Mouse (Mus musculus) embryonic facial prominence, embryonic 14.5 days (tissue): Measurements from ENCODE around the gene Skint6. TPM values are rescaled to one million over a fixed set of nuclear protein-coding genes. Genes with fewer than 3 reads are reported as not detected.

Experiments used
- ATAC-seq: fragments of 200-750 bp; cut with Nextera tagmentation; 2 replicates; pipeline ENCODE4 v1.8.0; 2017; ENCODE audit warnings: low read depth, moderate number of reproducible peaks, moderate TSS enrichment
- DNase-seq: peaks from one replicate; pipeline ENCODE4 v3.0.0-alpha.2; 2015; ENCODE audit warnings: low spot score
- H3K27ac ChIP-seq: fragments of 300-500 bp; sonication (generic); replicated peaks from 2 replicates; pipeline ENCODE4 v1.5.1; 2014; ENCODE audit warnings: low read depth, mild to moderate bottlenecking, low read length, moderate library complexity
- H3K27me3 ChIP-seq: fragments of 300-500 bp; sonication (generic); replicated peaks from 2 replicates; pipeline ENCODE4 v1.6.1; 2014; ENCODE audit warnings: low read length; ENCODE audit not compliant: control insufficient read depth, insufficient read depth
- H3K36me3 ChIP-seq: fragments of 300-500 bp; sonication (generic); 2 replicates; pipeline ENCODE4 v1.6.1; 2014; ENCODE audit warnings: low read length, mixed read lengths; ENCODE audit not compliant: control insufficient read depth, insufficient read depth
- H3K4me1 ChIP-seq: fragments of 300-500 bp; sonication (generic); 2 replicates; pipeline ENCODE4 v1.6.1; 2014; ENCODE audit warnings: antibody characterized with exemption, low read length; ENCODE audit not compliant: control insufficient read depth, insufficient read depth
- H3K4me2 ChIP-seq: fragments of 300-500 bp; sonication (generic); 2 replicates; pipeline ENCODE4 v1.6.1; 2014; ENCODE audit warnings: low read depth, mild to moderate bottlenecking, low read length, moderate library complexity, mixed read lengths
- H3K4me3 ChIP-seq: fragments of 300-500 bp; sonication (generic); 2 replicates; pipeline ENCODE4 v1.5.1; 2014; ENCODE audit warnings: low read depth, mild to moderate bottlenecking, low read length
- H3K9ac ChIP-seq: fragments of 300-500 bp; sonication (generic); 2 replicates; pipeline ENCODE4 v1.6.1; 2014; ENCODE audit warnings: low read depth, mild to moderate bottlenecking, low read length, moderate library complexity, mixed read lengths
- H3K9me3 ChIP-seq: fragments of 300-500 bp; sonication (generic); 2 replicates; pipeline ENCODE4 v1.6.1; 2016; ENCODE audit warnings: low read length; ENCODE audit not compliant: control insufficient read depth
- WGBS: fragments of 180-500 bp; shearing (Covaris S2); extraction: QIAGEN DNeasy Blood & Tissue Kit; methylation state at CpG from one replicate; pipeline ENCODE4 v1.1.7; 2014; 5-methylcytosine and 5-hydroxymethylcytosine counted together
- polyA plus RNA-seq: library from polyadenylated mRNA; unstranded; fragments of >200 nt; fragmentation: Nextera tagmentation; extraction: Ambion mirVana; gene quantifications from 2 replicates; pipeline ENCODE4 v1.2.1, GENCODE M21; 2014

Skint6 gene
- polyA plus RNA-seq, 1 experiment from 2014 or later: 0.04 TPM

- Histone ChIP-seq H3K9me3 (0 out of 2 replicates have a peak, but pooled peaks cover 9% of the 10 kb centered on the region), H3K4me2 (no peak within 1 kb of the TSS), H3K27ac (no peak within 1 kb of the TSS), H3K4me1 (no peaks in the 10 kb centered on the region), H3K36me3 (no peaks in the 10 kb centered on the region), H3K27me3 (no peaks in the 10 kb centered on the region), H3K4me3 (no peak within 1 kb of the TSS), H3K9ac (no peak within 1 kb of the TSS)
- DNase-seq (no peak), ATAC-seq (no peak)
- 76% methylated on average over 1 of the region's 1 CpGs for WGBS
Measured at GRCm38 (mm10) chr4:112774766-112775165, 512.0 kb downstream of the Skint6 start, which contains the start of gene Skint10. Gene Skint10, minus strand, starts transcription at chr4:112774866.
